Mouse (Mus musculus) heart, embryonic 16.5 days (tissue): ENCODE measurements around the gene Ptch1. TPM values are rescaled to one million over a fixed set of nuclear protein-coding genes. Genes with fewer than 3 reads are reported as not detected.

Source experiments
- ATAC-seq: fragments of 200-750 bp; cut with Nextera tagmentation; replicated peaks from 2 replicates; pipeline ENCODE4 v1.8.0; 2017; ENCODE audit warnings: moderate number of reproducible peaks; ENCODE audit not compliant: insufficient read depth, low FRiP score; ENCODE audit errors: extremely low read depth
- H3K27ac ChIP-seq: fragments of 300-500 bp; sonication (generic); 2 replicates; pipeline ENCODE4 v1.5.1; 2014; ENCODE audit warnings: mild to moderate bottlenecking, low read length, control low read depth, moderate library complexity
- H3K27me3 ChIP-seq: fragments of 300-500 bp; sonication (generic); 2 replicates; pipeline ENCODE4 v1.6.1; 2014; ENCODE audit warnings: low read length, mixed read lengths; ENCODE audit not compliant: control insufficient read depth, insufficient read depth
- H3K36me3 ChIP-seq: fragments of 300-500 bp; sonication (generic); 2 replicates; pipeline ENCODE4 v1.6.1; 2014; ENCODE audit not compliant: control insufficient read depth, insufficient read depth
- H3K4me1 ChIP-seq: fragments of 300-500 bp; sonication (generic); 2 replicates; pipeline ENCODE4 v1.6.1; 2014; ENCODE audit warnings: low read length, mixed read lengths; ENCODE audit not compliant: control insufficient read depth, insufficient read depth
- H3K4me2 ChIP-seq: fragments of 300-500 bp; sonication (generic); 2 replicates; pipeline ENCODE4 v1.6.1; 2014; ENCODE audit warnings: low read depth, mild to moderate bottlenecking, control low read depth, low read length
- H3K4me3 ChIP-seq: fragments of 300-500 bp; sonication (generic); 2 replicates; pipeline ENCODE4 v1.5.1; 2014; ENCODE audit warnings: mild to moderate bottlenecking, control low read depth, low read length
- H3K9ac ChIP-seq: fragments of 300-500 bp; sonication (generic); 2 replicates; pipeline ENCODE4 v1.6.1; 2014; ENCODE audit warnings: low read length, control low read depth
- H3K9me3 ChIP-seq: fragments of 300-500 bp; sonication (generic); replicated peaks from 2 replicates; pipeline ENCODE4 v1.6.1; 2016; ENCODE audit warnings: low read length; ENCODE audit not compliant: control insufficient read depth
- WGBS: fragments of 180-500 bp; shearing (Covaris S2); extraction: QIAGEN DNeasy Blood & Tissue Kit; methylation state at CpG from one replicate; pipeline ENCODE4 v1.1.7; 2014; 5-methylcytosine and 5-hydroxymethylcytosine counted together
- polyA plus RNA-seq: library from polyadenylated mRNA; unstranded; fragments of >200 nt; fragmentation: Nextera tagmentation; extraction: Ambion mirVana; gene quantifications from 2 replicates; pipeline ENCODE4 v1.2.1, GENCODE M21; 2015

Gene Ptch1
- polyA plus RNA-seq, 1 experiment from 2014 or later = 5.6 TPM

- peaks cover 12% of the 10 kb centered on the region for H3K4me1 ChIP-seq
- H3K4me2 ChIP-seq = peak overlapping the region; percentile 100
- ATAC-seq = no peak
- WGBS = under 1% methylated on average over 67 of the region's 67 CpGs
- peak overlapping the region; percentile 82 for H3K4me3 ChIP-seq
- peaks cover 39% of the 10 kb centered on the region for H3K27me3 ChIP-seq
- H3K9ac ChIP-seq = peak overlapping the region; percentile 82
- H3K27ac ChIP-seq = no peak overlapping the region
- H3K9me3 ChIP-seq = no peaks in the 10 kb centered on the region
- no peaks in the 10 kb centered on the region for H3K36me3 ChIP-seq
Measured at GRCm38 (mm10) chr13:63572453-63573255, 744 bp downstream of the Ptch1 start.

- Histone ChIP-seq H3K4me3 (peak overlapping the region; percentile 82), H3K4me2 (peak overlapping the region; percentile 100), H3K36me3 (no peaks in the 10 kb centered on the region), H3K4me1 (peaks cover 12% of the 10 kb centered on the region), H3K27me3 (peaks cover 39% of the 10 kb centered on the region), H3K9me3 (no peaks in the 10 kb centered on the region), H3K9ac (peak overlapping the region; percentile 82), H3K27ac (no peak overlapping the region)
- WGBS = 3% methylated on average over 12 of the region's 12 CpGs
- no peak for ATAC-seq
Measured at GRCm38 (mm10) chr13:63572111-63572452, 1.3 kb downstream of the Ptch1 start.

DNA sequence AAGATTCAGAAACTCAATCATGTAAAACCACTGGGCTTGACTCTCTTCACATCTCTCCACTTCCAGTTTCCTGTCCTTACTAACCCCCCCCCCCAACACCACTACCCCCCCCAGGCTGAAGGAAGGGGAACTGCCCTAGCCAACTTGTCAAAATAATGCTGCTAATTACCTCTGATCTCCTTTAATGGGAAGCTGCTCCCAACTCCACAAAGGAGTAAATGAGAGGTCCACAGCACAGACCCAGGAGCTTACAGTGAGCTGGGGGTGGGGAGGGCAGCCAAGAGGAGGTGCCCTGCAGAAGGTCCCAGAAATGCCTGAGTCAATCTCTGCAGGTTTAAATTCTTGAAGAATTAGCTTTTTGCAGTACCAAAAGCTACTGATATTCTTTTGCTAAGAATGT, 2.9 kb downstream of the Ptch1 start:
- H3K4me3 ChIP-seq = no peak overlapping the region
- peaks cover 39% of the 10 kb centered on the region for H3K27me3 ChIP-seq
- no peaks in the 10 kb centered on the region for H3K9me3 ChIP-seq
- no peak overlapping the region for H3K27ac ChIP-seq
- H3K4me2 ChIP-seq = no peak overlapping the region
- no peak for ATAC-seq
- no peaks in the 10 kb centered on the region for H3K36me3 ChIP-seq
- peaks cover 17% of the 10 kb centered on the region for H3K4me1 ChIP-seq
- no peak overlapping the region for H3K9ac ChIP-seq

DNA sequence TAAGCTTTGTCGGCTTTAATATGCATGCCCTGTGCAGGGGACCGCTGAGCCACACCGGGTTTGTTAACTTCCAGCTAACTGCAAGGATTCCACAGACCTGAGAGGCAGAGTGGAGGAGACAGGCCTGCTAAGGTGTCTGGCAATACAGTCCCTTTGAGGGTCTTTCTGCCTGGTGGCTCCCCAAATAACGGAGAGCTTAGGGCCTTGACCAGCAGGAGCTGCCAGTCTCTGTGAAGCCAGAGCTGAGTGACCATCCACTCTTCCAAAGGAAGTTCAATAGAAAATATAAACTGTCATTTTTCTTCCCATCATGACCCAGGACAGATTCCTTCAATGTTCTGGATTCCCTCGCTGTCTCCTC, 4.0 kb downstream of the Ptch1 start:
- no peak overlapping the region for H3K27ac ChIP-seq
- WGBS = 48% methylated on average over 5 of the region's 5 CpGs

GRCm38 (mm10) chr13:63568741-63569395, 4.5 kb downstream of the Ptch1 start:
- Histone ChIP-seq H3K27ac (no peak overlapping the region), H3K4me2 (peak overlapping the region; percentile 75), H3K36me3 (no peaks in the 10 kb centered on the region), H3K4me3 (peak overlapping the region; percentile 49), H3K9me3 (no peaks in the 10 kb centered on the region), H3K27me3 (peaks cover 34% of the 10 kb centered on the region), H3K9ac (peak overlapping the region; percentile 75), H3K4me1 (peaks cover 17% of the 10 kb centered on the region)
- 22% methylated on average over 19 of the region's 19 CpGs for WGBS
- no peak for ATAC-seq

More for the DNA sequence above, 4.0 kb downstream of the Ptch1 start:
- ATAC-seq = no peak
- peaks cover 38% of the 10 kb centered on the region for H3K27me3 ChIP-seq
- no peak overlapping the region for H3K4me3 ChIP-seq
- H3K4me1 ChIP-seq = peaks cover 17% of the 10 kb centered on the region
- no peaks in the 10 kb centered on the region for H3K36me3 ChIP-seq
- H3K9ac ChIP-seq = no peak overlapping the region
- no peak overlapping the region for H3K4me2 ChIP-seq
- H3K9me3 ChIP-seq = no peaks in the 10 kb centered on the region

DNA sequence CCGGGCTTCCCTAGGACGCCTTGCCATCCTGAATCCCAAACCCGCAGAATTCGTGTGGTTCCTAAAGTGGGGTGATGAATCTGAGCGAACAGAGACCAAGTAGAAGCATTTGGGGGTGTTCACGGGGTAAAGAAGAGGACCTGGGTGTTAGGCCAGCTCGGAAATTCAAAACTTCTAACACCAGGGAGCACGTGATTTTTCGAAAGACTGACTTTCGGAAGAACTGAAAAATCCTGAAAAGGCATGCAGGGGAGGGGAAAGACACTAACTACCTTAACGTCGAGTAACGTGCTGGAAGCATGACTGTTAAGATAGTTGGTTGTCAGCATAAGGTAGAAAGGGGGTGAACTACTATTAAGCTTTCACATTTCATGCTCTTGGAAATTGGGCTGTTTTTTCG, 5.1 kb downstream of the Ptch1 start:
- peak overlapping the region; percentile 75 for H3K4me2 ChIP-seq
- peak overlapping the region; percentile 49 for H3K4me3 ChIP-seq
- peaks cover 14% of the 10 kb centered on the region for H3K4me1 ChIP-seq
- peak overlapping the region; percentile 73 for H3K27ac ChIP-seq
- H3K36me3 ChIP-seq = no peaks in the 10 kb centered on the region
- no peak for ATAC-seq
- H3K9me3 ChIP-seq = no peaks in the 10 kb centered on the region
- WGBS = 2% methylated on average over 14 of the region's 14 CpGs
- H3K9ac ChIP-seq = peak overlapping the region; percentile 75
- H3K27me3 ChIP-seq = peaks cover 29% of the 10 kb centered on the region

- Histone ChIP-seq H3K4me2 (peak overlapping the region; percentile 75), H3K27ac (peak overlapping the region; percentile 73), H3K36me3 (no peaks in the 10 kb centered on the region), H3K4me1 (peaks cover 14% of the 10 kb centered on the region), H3K27me3 (peaks cover 29% of the 10 kb centered on the region), H3K4me3 (peak overlapping the region; percentile 49), H3K9ac (peak overlapping the region; percentile 75), H3K9me3 (no peaks in the 10 kb centered on the region)
- under 1% methylated on average over 62 of the region's 62 CpGs for WGBS
- ATAC-seq = peak; percentile 76
Measured at GRCm38 (mm10) chr13:63567677-63568293, 5.6 kb downstream of the Ptch1 start.

GRCm38 (mm10) chr13:63566018-63567015, 7.1 kb downstream of the Ptch1 start:
- Histone ChIP-seq H3K4me3 (peak overlapping the region; percentile 73), H3K9me3 (no peaks in the 10 kb centered on the region), H3K27ac (peak overlapping the region; percentile 98), H3K9ac (peak overlapping the region; percentile 89), H3K4me1 (peaks cover 22% of the 10 kb centered on the region), H3K36me3 (no peaks in the 10 kb centered on the region), H3K27me3 (peaks cover 20% of the 10 kb centered on the region), H3K4me2 (peak overlapping the region; percentile 75)
- under 1% methylated on average over 46 of the region's 46 CpGs for WGBS
- ATAC-seq = peak; percentile 21
